8 mouse cellular contexts compared by ENCODE assay signal in genomic region chr2:147011474-147012140, GRCm38 (mm10). TPM values are rescaled to one million over a fixed set of nuclear protein-coding genes. Genes with fewer than 3 reads are reported as not detected.
DNase-seq lines count a peak whose midpoint lies in the region; ATAC-seq and TF ChIP-seq lines count a peak whose summit lies in the region.

No protein-coding gene starts in this region.

- DNase-seq in left cerebral cortex, adult 2 months (ENCODE audit: extremely low spot score in 1 of 2, low spot score in 2 of 2), result no peak
- DNase-seq in left cerebral cortex, postnatal 10 days (ENCODE audit: extremely low spot score in 1 of 2, low spot score in 2 of 2), result no peak
- DNase-seq in adrenal gland, postnatal 36 days, result peak; percentile 24 to 37
- DNase-seq in lung, postnatal 25 days (ENCODE audit: low spot score), result peak; percentile 36
- DNase-seq in layer of hippocampus, postnatal 25 days (ENCODE audit: extremely low spot score in 1 of 2, low spot score in 1 of 2), result no peak
- DNase-seq in right cerebral cortex, postnatal 25 days, result no peak

- ATAC-seq in hindbrain, embryonic 12.5 days (ENCODE audit: low FRiP score), result no peak
- ATAC-seq in stomach, embryonic 16.5 days (ENCODE audit: insufficient read depth, low FRiP score), result no peak

- H3K4me3 ChIP-seq in left cerebral cortex, adult 2 months, result peak overlapping the region; percentile 62
- H3K4me3 ChIP-seq in hindbrain, embryonic 12.5 days, result peak overlapping the region; percentile 88
- H3K4me3 ChIP-seq in stomach, embryonic 16.5 days (replicated peaks; ENCODE audit: low read length), result peak overlapping the region; percentile 79

- H3K27me3 ChIP-seq in hindbrain, embryonic 12.5 days, result no peaks in the 10 kb centered on the region
- no peaks in the 10 kb centered on the region for H3K27me3 ChIP-seq in stomach, embryonic 16.5 days (ENCODE audit: control insufficient read depth, insufficient read depth, low read length)

- TF ChIP-seq CTCF in left cerebral cortex, adult 2 months (IDR thresholded peaks at IDR 0.05), result no peak

- intact Hi-C loops in left cerebral cortex, adult 2 months (cut with DNase I), result no loop called here
- intact Hi-C loops in left cerebral cortex, postnatal 10 days (cut with DNase I), result no loop called here

- peak overlapping the region; percentile 54 for H3K4me2 ChIP-seq in hindbrain, embryonic 12.5 days (replicated peaks)
- H3K4me2 ChIP-seq in stomach, embryonic 16.5 days (ENCODE audit: low read depth, low read length), result peak overlapping the region; percentile 61

- H3K9me3 ChIP-seq in hindbrain, embryonic 12.5 days (replicated peaks), result no peaks in the 10 kb centered on the region; the same call in 1 of the 2 replicates
- no peaks in the 10 kb centered on the region for H3K9me3 ChIP-seq in stomach, embryonic 16.5 days (replicated peaks; ENCODE audit: control insufficient read depth, low read length)

- no peaks in the 10 kb centered on the region for H3K36me3 ChIP-seq in hindbrain, embryonic 12.5 days
- no peaks in the 10 kb centered on the region for H3K36me3 ChIP-seq in stomach, embryonic 16.5 days (ENCODE audit: control insufficient read depth, insufficient read depth, low read length)

- H3K27ac ChIP-seq in left cerebral cortex, adult 2 months, result peak overlapping the region; percentile 97
- peak overlapping the region; percentile 98; the same call in 1 of the 2 replicates for H3K27ac ChIP-seq in hindbrain, embryonic 12.5 days
- peak overlapping the region; percentile 98 for H3K27ac ChIP-seq in stomach, embryonic 16.5 days (ENCODE audit: low read length)

- peak overlapping the region; percentile 86 for H3K9ac ChIP-seq in hindbrain, embryonic 12.5 days
- H3K9ac ChIP-seq in stomach, embryonic 16.5 days (ENCODE audit: low read length), result peak overlapping the region; percentile 89

- H3K4me1 ChIP-seq in hindbrain, embryonic 12.5 days, result peaks cover 23% of the 10 kb centered on the region
- H3K4me1 ChIP-seq in stomach, embryonic 16.5 days (ENCODE audit: control insufficient read depth, insufficient read depth, low read length), result peaks cover 14% of the 10 kb centered on the region

- WGBS in hindbrain, embryonic 12.5 days, result 80% methylated on average over 3 of the region's 3 CpGs
- 56% methylated on average over 3 of the region's 3 CpGs for whole genome bisulfite sequencing in stomach, embryonic 16.5 days

RNA-seq across cellular contexts. Expression of gene Xrn2, which starts 1.2 kb away (rescaled TPM):
- total RNA-seq in left cerebral cortex, adult 2 months (2021), result 10 to 100 TPM; 39.5 to 44.2 TPM
- 10 to 100 TPM; 60.8 to 62.5 TPM for total RNA-seq in left cerebral cortex, postnatal 10 days (2021)
- 10 to 100 TPM; 44.9 to 62.9 TPM for total RNA-seq in adrenal gland, postnatal 36 days (2021)
- 88.3 and 93.7 TPM in 2 replicates for polyA plus RNA-seq in hindbrain, embryonic 12.5 days (2016; fragmentation: Nextera tagmentation; extraction: Ambion mirVana)
- 67.4 and 67.8 TPM in 2 replicates for polyA plus RNA-seq in stomach, embryonic 16.5 days (2015; fragmentation: Nextera tagmentation; extraction: Ambion mirVana)
- 10 to 100 TPM; 41.6 to 58.6 TPM for total RNA-seq in layer of hippocampus, postnatal 25 days (2021)

Comparison
In these comparisons a context has a peak if more than half of its experiments do, and no peak if none do; other contexts are left out.
1. DNase-seq: peak in adrenal gland, postnatal 36 days (2 of 2) and lung, postnatal 25 days (single experiment); none in left cerebral cortex, adult 2 months (0 of 2), left cerebral cortex, postnatal 10 days (0 of 2), layer of hippocampus, postnatal 25 days (0 of 2) and right cerebral cortex, postnatal 25 days (single experiment).
2. Peak in every context shown above with its lines, with median percentiles within 50 percentile points of each other: H3K27ac ChIP-seq and H3K4me3 ChIP-seq.